ENCODE assay signal across 9 mouse cellular contexts in the genomic region with DNA sequence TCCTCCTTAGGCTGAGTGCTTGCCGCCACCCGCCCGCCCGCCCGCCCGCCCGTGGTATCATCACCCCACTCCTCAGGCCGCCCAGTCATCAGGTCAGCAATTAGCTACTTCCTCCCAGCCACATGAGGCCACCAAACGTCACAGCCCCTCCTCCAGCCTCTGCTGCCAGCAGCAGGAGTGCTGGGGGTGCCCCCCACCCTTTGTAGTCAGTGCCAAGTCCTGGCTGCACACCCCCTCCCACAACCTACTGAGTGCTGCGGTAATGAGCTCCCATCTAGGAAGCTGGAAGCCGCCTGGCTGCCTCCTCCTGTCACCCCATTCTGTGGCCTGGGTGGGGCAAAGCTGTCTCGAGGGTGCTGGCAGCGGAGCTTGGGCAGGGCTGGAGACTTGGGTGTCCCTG.
DNase-seq lines count a peak whose midpoint lies in the region; ATAC-seq lines count a peak whose summit lies in the region.
"Had no signal": no experiment of that assay in that cellular context is flagged by ENCODE, and none has a peak within 500 bp of the region (broad histone marks: within the 10 kb centered on the region; RNA-seq: fewer than 3 reads in every experiment).

No protein-coding gene starts in this region.

- H3K36me3 ChIP-seq in lung, embryonic 16.5 days (ENCODE audit: control insufficient read depth, insufficient read depth, low read length): no peaks in the 10 kb centered on the region
- H3K36me3 ChIP-seq in embryonic facial prominence, embryonic 15.5 days: no peaks in the 10 kb centered on the region
- H3K36me3 ChIP-seq in limb, embryonic 11.5 days (ENCODE audit: control insufficient read depth, insufficient read depth, low read length): no peaks in the 10 kb centered on the region
- H3K36me3 ChIP-seq: heart, embryonic 15.5 days had no signal

- no peak overlapping the region for H3K27ac ChIP-seq in lung, embryonic 16.5 days (ENCODE audit: low read length)
- H3K27ac ChIP-seq in embryonic facial prominence, embryonic 15.5 days (replicated peaks): 0 out of 2 replicates have a peak overlapping the region, but pooled peaks have one; percentile 17
- H3K27ac ChIP-seq in limb, embryonic 11.5 days (replicated peaks; ENCODE audit: low read depth, low read length): no peak overlapping the region; the same call in 1 of the 2 replicates
- H3K27ac ChIP-seq: heart, embryonic 15.5 days had no signal

- H3K4me2 ChIP-seq in lung, embryonic 16.5 days (ENCODE audit: low read depth, low read length): no peak overlapping the region
- no peak overlapping the region for H3K4me2 ChIP-seq in embryonic facial prominence, embryonic 15.5 days (replicated peaks)
- H3K4me2 ChIP-seq in limb, embryonic 11.5 days (ENCODE audit: low read depth, severe bottlenecking): 0 out of 2 replicates have a peak overlapping the region, but pooled peaks have one; percentile 20
- H3K4me2 ChIP-seq: heart, embryonic 15.5 days had no signal

- WGBS in lung, embryonic 16.5 days: 7% methylated on average over 7 of the region's 13 CpGs
- WGBS in embryonic facial prominence, embryonic 15.5 days: 29% methylated on average over 13 of the region's 13 CpGs
- WGBS in limb, embryonic 11.5 days: 22% methylated on average over 12 of the region's 13 CpGs

- no peak for DNase-seq in lung, adult 18-20 months
- DNase-seq in limb, embryonic 11.5 days (ENCODE audit: low spot score): peak; percentile 34
- peak; percentile 26 for DNase-seq in right cerebral cortex, postnatal 25 days
- DNase-seq in thymus, postnatal 4 days: no peak
- no peak for DNase-seq in cerebellum, postnatal 36 days
- DNase-seq in heart, postnatal 10 days: no peak

- peaks cover 27% of the 10 kb centered on the region for H3K4me1 ChIP-seq in lung, embryonic 16.5 days (replicated peaks; ENCODE audit: control insufficient read depth, insufficient read depth, low read length)
- peaks cover 31% of the 10 kb centered on the region for H3K4me1 ChIP-seq in embryonic facial prominence, embryonic 15.5 days
- peaks cover 24% of the 10 kb centered on the region for H3K4me1 ChIP-seq in limb, embryonic 11.5 days (ENCODE audit: control insufficient read depth, insufficient read depth, low read length)

- no peaks in the 10 kb centered on the region for H3K9me3 ChIP-seq in lung, embryonic 16.5 days (ENCODE audit: control insufficient read depth, low read length)
- no peaks in the 10 kb centered on the region for H3K9me3 ChIP-seq in embryonic facial prominence, embryonic 15.5 days (replicated peaks)
- H3K9me3 ChIP-seq in limb, embryonic 11.5 days (ENCODE audit: control insufficient read depth, low read length): no peaks in the 10 kb centered on the region
- H3K9me3 ChIP-seq: heart, embryonic 15.5 days had no signal

- H3K27me3 ChIP-seq in lung, embryonic 16.5 days (ENCODE audit: control insufficient read depth, insufficient read depth, low read depth, low read length): peaks cover 4% of the 10 kb centered on the region; the same call in 1 of the 2 replicates
- peaks cover 12% of the 10 kb centered on the region for H3K27me3 ChIP-seq in embryonic facial prominence, embryonic 15.5 days
- H3K27me3 ChIP-seq in limb, embryonic 11.5 days (ENCODE audit: control insufficient read depth, insufficient read depth, low read length): peaks cover 4% of the 10 kb centered on the region; the same call in 1 of the 2 replicates

- intact Hi-C loops in heart, postnatal 10 days (cut with DNase I): no loop called here

- ATAC-seq in lung, embryonic 16.5 days (ENCODE audit: low read depth): peak; percentile 61
- peak; percentile 45; the same call in 1 of the 2 replicates for ATAC-seq in embryonic facial prominence, embryonic 15.5 days (ENCODE audit: insufficient number of reproducible peaks, low FRiP score, low TSS enrichment, low read depth)
- ATAC-seq in limb, embryonic 11.5 days (ENCODE audit: insufficient number of reproducible peaks, low FRiP score, low TSS enrichment, low read depth): 0 out of 2 replicates have a peak, but pooled peaks have one; percentile 46

- 0 out of 2 replicates have a peak overlapping the region, but pooled peaks have one; percentile 41 for H3K9ac ChIP-seq in lung, embryonic 16.5 days (ENCODE audit: low read length)
- H3K9ac ChIP-seq in embryonic facial prominence, embryonic 15.5 days: no peak overlapping the region
- H3K9ac ChIP-seq in limb, embryonic 11.5 days (ENCODE audit: low read length): 0 out of 2 replicates have a peak overlapping the region, but pooled peaks have one; percentile 17
- H3K9ac ChIP-seq: heart, embryonic 15.5 days had no signal

- H3K4me3 ChIP-seq in lung, embryonic 16.5 days (ENCODE audit: low read length): no peak overlapping the region
- H3K4me3 ChIP-seq in embryonic facial prominence, embryonic 15.5 days (replicated peaks): no peak overlapping the region
- H3K4me3 ChIP-seq in limb, embryonic 11.5 days (ENCODE audit: low read depth, low read length): no peak overlapping the region
- H3K4me3 ChIP-seq: heart, embryonic 15.5 days had no signal

Comparison
In these comparisons a context has a peak if more than half of its experiments do, and no peak if none do; other contexts are left out.
1. DNase-seq: peak in limb, embryonic 11.5 days (single experiment) and right cerebral cortex, postnatal 25 days (single experiment); none in lung, adult 18-20 months (0 of 2), thymus, postnatal 4 days (single experiment), cerebellum, postnatal 36 days (0 of 2) and heart, postnatal 10 days (0 of 2).
2. Peak in every context shown above with its lines, with median percentiles within 50 percentile points of each other: ATAC-seq.